Mouse (Mus musculus): ENCODE results near the gene Olfr872. TPM values are rescaled to one million over a fixed set of nuclear protein-coding genes. Genes with fewer than 3 reads are reported as not detected.

Gene Olfr872
- polyA plus RNA-seq, 1 experiment from 2014 or later, result not detected

DNA sequence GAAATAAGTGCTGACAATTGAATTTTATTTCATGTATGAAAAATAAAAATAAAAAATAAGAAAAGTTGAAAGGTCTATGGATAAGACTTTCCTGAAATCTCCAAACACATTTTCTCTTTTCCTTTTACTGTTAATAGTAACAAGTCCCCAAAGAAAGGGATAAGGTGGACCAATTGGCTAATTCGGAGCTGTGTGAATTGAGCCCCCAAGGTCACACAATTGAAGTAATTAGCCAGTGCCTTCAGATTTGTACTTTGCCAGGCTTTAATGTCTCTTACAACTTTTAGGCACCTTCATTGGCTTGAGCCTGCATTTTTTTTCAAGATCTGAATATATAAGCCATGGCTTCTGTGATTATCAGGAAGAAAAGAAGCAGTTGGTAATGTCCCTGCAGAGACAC, 61.3 kb downstream of the Olfr872 start, which contains the start of gene Olfr873:
Gene Olfr873, plus strand, starts transcription at position 301 of the 400 bp plus-strand sequence.
- Histone ChIP-seq H3K27ac (ENCODE audit: low read depth, low read length) (no peak within 1 kb of the TSS), H3K9ac (ENCODE audit: low read depth, low read length) (no peak within 1 kb of the TSS), H3K9me3 (ENCODE audit: control insufficient read depth, low read length) (no peaks in the 10 kb centered on the region), H3K4me2 (replicated peaks; ENCODE audit: low read depth, low read length) (no peak within 1 kb of the TSS), H3K4me1 (replicated peaks; ENCODE audit: control insufficient read depth, insufficient read depth, low read length) (no peaks in the 10 kb centered on the region), H3K27me3 (ENCODE audit: control insufficient read depth, insufficient read depth, low read length) (no peaks in the 10 kb centered on the region), H3K36me3 (ENCODE audit: control insufficient read depth, insufficient read depth, low read length) (no peaks in the 10 kb centered on the region), H3K4me3 (ENCODE audit: low read depth, low read length) (no peak within 1 kb of the TSS)
- DNase-seq (ENCODE audit: low spot score), result no peak
- 86% methylated on average over 1 of the region's 1 CpGs for WGBS
- no peak for ATAC-seq (ENCODE audit: low FRiP score)

Other genes starting within 250 kb of the Olfr872 start
- gene Olfr866, start 209.1 kb upstream of the Olfr872 start, polyA plus RNA-seq (2014; fragmentation: Nextera tagmentation; extraction: Ambion mirVana), result not detected in 2 replicates
- gene Olfr867, start 179.6 kb upstream of the Olfr872 start, polyA plus RNA-seq (2014; fragmentation: Nextera tagmentation; extraction: Ambion mirVana), result not detected in 2 replicates
- gene Olfr868, start 138.5 kb upstream of the Olfr872 start, polyA plus RNA-seq (2014; fragmentation: Nextera tagmentation; extraction: Ambion mirVana), result not detected in 2 replicates
- gene Olfr869, start 108.1 kb upstream of the Olfr872 start, polyA plus RNA-seq (2014; fragmentation: Nextera tagmentation; extraction: Ambion mirVana), result not detected in 2 replicates
- not detected in 2 replicates for gene Olfr870, start 63.1 kb upstream of the Olfr872 start, polyA plus RNA-seq (2014; fragmentation: Nextera tagmentation; extraction: Ambion mirVana)
- not detected in 2 replicates for gene Olfr871, start 24.9 kb upstream of the Olfr872 start, polyA plus RNA-seq (2014; fragmentation: Nextera tagmentation; extraction: Ambion mirVana)
- gene Olfr39, start 45.2 kb downstream of the Olfr872 start, polyA plus RNA-seq (2014; fragmentation: Nextera tagmentation; extraction: Ambion mirVana), result not detected in 2 replicates
- gene Olfr873, start 61.4 kb downstream of the Olfr872 start, polyA plus RNA-seq (2014; fragmentation: Nextera tagmentation; extraction: Ambion mirVana), result not detected in 2 replicates
- not detected in 2 replicates for gene Olfr18, start 99.0 kb downstream of the Olfr872 start, polyA plus RNA-seq (2014; fragmentation: Nextera tagmentation; extraction: Ambion mirVana)
- 36.8 and 44.8 TPM in 2 replicates for gene Zfp560, start 148.1 kb downstream of the Olfr872 start, polyA plus RNA-seq (2014; fragmentation: Nextera tagmentation; extraction: Ambion mirVana)
- gene Zfp26, start 223.0 kb downstream of the Olfr872 start, polyA plus RNA-seq (2014; fragmentation: Nextera tagmentation; extraction: Ambion mirVana), result 28.8 and 34.9 TPM in 2 replicates